Mouse (Mus musculus): ENCODE measurements around the gene Mvb12b. TPM values are rescaled to one million over a fixed set of nuclear protein-coding genes. Genes with fewer than 3 reads are reported as not detected.

Gene Mvb12b
- polyA plus RNA-seq, 1 experiment = 49.9 TPM

DNA sequence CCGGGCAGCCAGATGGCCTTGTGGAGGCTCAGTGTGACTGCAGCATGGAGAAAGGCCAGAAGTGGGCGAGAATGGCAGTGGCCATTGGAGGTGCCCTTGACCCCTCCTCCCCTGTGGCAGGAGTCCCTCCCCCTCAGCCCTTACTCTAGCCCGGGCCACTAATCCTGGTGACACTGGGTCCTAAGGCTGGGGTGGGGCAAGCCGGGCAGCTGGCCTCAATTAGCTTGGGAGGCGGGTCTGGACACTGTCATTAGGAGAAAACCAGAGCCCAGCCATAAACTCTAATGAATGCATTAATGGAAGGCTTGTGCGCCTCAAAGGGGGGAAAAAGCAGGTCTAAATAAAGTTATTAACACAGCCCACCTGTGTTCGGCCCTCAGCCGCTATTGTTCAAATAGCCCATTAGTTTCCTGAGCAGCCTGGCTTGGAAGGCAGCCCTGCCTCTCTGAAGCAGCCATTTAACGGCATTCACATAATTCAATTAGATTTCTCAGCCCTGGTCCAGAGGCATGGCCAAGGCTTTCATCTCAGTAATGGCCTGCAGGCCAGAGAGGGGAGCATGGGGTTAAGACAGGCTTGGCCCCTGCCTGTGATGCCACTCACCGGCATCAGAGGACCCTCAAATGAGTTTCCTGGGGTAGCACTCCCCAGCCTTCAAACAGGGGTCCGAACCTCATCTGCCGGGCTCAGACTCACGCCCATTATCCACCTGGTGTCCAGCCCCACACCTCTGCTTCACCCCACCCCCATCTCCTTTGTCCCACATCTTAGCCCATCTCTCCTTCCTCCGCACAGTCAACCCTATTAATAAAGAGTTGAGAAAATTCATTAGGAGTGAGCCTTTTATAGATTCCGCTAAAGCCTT, 186.9 kb downstream of the Mvb12b start:
- TF ChIP-seq CTCF (IDR thresholded peaks at IDR 0.05; ENCODE audit: insufficient read depth, low read length) (no peak), POLR2A (IDR thresholded peaks at IDR 0.05; ENCODE audit: borderline replicate concordance, extremely low read depth, low read depth, low read length) (no peak)
- Histone ChIP-seq H3K4me1 (ENCODE audit: control insufficient read depth, insufficient read depth, low read length) (no peaks in the 10 kb centered on the region), H3K4me3 (replicated peaks; ENCODE audit: extremely low read depth, low read depth, low read length) (no peak overlapping the region)
- WGBS = 67% methylated on average over 15 of the region's 15 CpGs
- no peak for DNase-seq

DNA sequence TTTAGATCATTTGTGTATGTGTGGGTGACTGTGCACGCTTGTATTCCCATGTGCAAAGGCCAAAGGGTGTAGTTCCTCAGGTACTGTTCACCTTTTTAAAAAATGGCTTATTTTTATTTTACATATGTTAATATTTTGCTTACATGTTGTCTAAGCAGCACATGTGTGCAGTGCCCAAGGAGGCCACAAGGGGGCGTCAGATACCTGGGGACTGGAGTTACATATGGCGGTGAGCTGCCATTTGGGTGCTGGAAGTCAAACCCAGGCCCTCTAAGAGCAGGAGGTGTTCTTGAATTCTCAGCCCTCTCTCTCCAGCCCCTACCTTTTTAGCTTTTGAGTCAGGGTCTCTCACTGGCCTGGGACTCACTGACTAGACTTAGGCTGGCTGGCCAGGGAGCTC, 188.8 kb downstream of the Mvb12b start:
- TF ChIP-seq CTCF (IDR thresholded peaks at IDR 0.05; ENCODE audit: insufficient read depth, low read length) (no peak), POLR2A (IDR thresholded peaks at IDR 0.05; ENCODE audit: borderline replicate concordance, extremely low read depth, low read depth, low read length) (no peak)
- no peak for DNase-seq
- no peak overlapping the region for H3K4me3 ChIP-seq (replicated peaks; ENCODE audit: extremely low read depth, low read depth, low read length)
- 64% methylated on average over 3 of the region's 3 CpGs for WGBS
- no peaks in the 10 kb centered on the region for H3K4me1 ChIP-seq (ENCODE audit: control insufficient read depth, insufficient read depth, low read length)

DNA sequence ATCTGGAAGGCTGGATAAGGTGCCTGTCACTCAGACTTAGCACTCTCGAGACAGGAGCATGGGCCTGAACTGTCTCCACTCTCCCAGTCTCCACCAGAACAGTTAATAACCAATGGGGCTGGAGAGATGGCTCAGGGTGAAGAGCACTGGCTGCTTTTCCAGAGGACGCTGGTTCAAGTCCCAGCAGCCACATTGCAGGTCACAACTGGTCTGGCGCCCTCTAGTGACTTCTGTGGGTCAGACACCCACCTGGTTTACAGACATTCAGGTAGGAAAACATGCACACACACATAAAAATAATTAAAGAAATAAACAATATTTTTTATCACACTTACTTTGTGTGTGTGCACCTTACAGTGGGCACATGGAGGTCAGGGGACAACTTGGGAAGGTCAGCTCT, 191.3 kb downstream of the Mvb12b start:
- no peak for DNase-seq
- Histone ChIP-seq H3K4me1 (ENCODE audit: control insufficient read depth, insufficient read depth, low read length) (no peaks in the 10 kb centered on the region), H3K4me3 (replicated peaks; ENCODE audit: extremely low read depth, low read depth, low read length) (no peak overlapping the region)
- WGBS = 64% methylated on average over 3 of the region's 3 CpGs
- TF ChIP-seq POLR2A (IDR thresholded peaks at IDR 0.05; ENCODE audit: borderline replicate concordance, extremely low read depth, low read depth, low read length) (no peak), CTCF (IDR thresholded peaks at IDR 0.05; ENCODE audit: insufficient read depth, low read length) (no peak)

DNA sequence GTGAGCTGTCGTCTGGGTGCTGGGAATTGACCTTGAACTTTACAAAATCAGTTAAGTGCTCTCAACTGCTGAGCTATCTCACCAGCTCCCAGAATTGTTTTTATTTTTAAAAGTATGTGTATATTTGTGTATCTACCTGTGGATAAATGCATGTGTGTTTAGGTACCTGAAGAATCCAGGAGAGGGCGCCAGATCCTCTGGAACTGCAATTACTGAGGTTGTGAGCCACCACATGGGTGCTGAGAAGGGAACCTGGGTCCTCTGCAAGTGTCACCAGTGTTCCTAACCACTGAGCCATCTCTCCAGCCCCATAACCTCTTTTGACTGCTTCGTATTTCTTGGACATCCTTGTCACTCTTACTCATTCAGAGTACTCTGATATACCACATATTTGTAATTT, 193.8 kb downstream of the Mvb12b start:
- no peak for DNase-seq
- H3K4me3 ChIP-seq (replicated peaks; ENCODE audit: extremely low read depth, low read depth, low read length) = no peak overlapping the region
- 66% methylated on average over 3 of the region's 3 CpGs for WGBS

DNA sequence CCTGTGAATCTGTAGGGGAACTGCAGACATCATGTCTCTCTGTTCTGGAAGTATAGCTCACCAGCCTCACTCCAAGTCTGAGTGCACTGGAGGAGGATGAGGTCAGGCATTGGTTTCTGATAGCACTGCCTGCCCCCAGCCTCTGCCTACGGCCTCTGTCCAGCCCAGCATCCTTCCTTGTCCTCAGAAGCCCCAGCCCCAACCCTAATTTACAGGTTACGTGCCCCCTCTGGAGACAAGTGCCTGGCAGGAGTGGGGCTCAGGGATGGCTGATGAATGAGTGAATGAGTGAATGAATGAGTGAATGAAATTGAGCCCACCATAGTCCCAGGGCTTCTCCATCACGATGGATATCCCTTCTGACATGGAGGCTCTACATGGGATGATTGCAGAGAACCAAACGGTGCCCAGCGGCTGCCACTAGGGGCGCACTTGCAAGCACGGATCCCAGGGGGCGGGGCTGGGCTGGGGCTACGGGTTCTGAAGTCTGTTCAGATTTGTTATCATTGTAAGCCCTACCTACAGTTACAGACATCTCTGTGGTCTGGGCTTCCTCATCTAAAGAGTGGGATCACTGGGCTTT, 197.8 kb downstream of the Mvb12b start:
- TF ChIP-seq CTCF (IDR thresholded peaks at IDR 0.05; ENCODE audit: insufficient read depth, low read length) = peak; percentile 39; the same call in 1 of the 2 replicates
- no peak for TF ChIP-seq POLR2A (IDR thresholded peaks at IDR 0.05; ENCODE audit: borderline replicate concordance, extremely low read depth, low read depth, low read length)
- H3K4me1 ChIP-seq (ENCODE audit: control insufficient read depth, insufficient read depth, low read length) = no peaks in the 10 kb centered on the region
- WGBS = 26% methylated on average over 9 of the region's 9 CpGs
- DNase-seq = no peak
- H3K4me3 ChIP-seq (replicated peaks; ENCODE audit: extremely low read depth, low read depth, low read length) = no peak overlapping the region

More for the DNA sequence above, 193.8 kb downstream of the Mvb12b start:
- no peak for TF ChIP-seq CTCF (IDR thresholded peaks at IDR 0.05; ENCODE audit: insufficient read depth, low read length)
- no peak for TF ChIP-seq POLR2A (IDR thresholded peaks at IDR 0.05; ENCODE audit: borderline replicate concordance, extremely low read depth, low read depth, low read length)
- H3K4me1 ChIP-seq (ENCODE audit: control insufficient read depth, insufficient read depth, low read length) = no peaks in the 10 kb centered on the region

DNA sequence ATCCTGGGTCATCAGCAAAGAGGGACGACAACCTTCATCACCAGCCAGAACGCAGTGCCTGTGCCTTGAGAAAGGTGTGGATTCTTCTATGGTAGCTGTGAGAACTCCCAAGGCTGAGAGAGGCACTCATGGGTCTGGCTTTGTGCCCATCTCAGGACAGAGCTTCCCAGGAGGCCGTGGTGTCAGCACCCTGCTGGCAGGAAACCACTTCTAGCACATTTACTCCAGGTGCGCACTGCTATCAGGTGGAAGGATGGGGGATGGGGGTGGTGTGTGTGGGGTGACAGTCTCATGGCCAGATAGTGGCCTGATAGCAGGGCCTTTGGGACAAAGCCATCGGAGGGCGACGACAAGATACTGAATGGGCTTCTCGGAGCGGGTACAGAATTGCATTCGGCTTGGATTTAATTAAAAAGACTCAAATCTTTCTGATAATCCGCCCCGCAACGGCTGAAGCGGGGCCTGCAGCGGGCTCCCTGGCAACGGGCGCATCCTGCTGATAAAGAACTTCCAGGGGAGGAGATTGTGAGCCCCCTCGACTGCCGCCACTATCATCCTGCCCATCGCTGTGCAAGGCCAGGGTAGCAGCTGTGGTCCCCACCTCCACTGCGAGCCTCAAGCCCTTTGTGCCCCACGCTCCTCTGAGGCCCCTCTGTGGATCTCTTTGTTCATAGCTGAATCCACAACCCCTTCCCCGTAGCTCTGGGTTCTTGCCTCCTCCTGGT, 198.4 kb downstream of the Mvb12b start:
- WGBS = 42% methylated on average over 23 of the region's 23 CpGs
- no peak overlapping the region for H3K4me3 ChIP-seq (replicated peaks; ENCODE audit: extremely low read depth, low read depth, low read length)
- no peak for DNase-seq
- TF ChIP-seq POLR2A (IDR thresholded peaks at IDR 0.05; ENCODE audit: borderline replicate concordance, extremely low read depth, low read depth, low read length) (no peak), CTCF (IDR thresholded peaks at IDR 0.05; ENCODE audit: insufficient read depth, low read length) (no peak)
- H3K4me1 ChIP-seq (ENCODE audit: control insufficient read depth, insufficient read depth, low read length) = no peaks in the 10 kb centered on the region

DNA sequence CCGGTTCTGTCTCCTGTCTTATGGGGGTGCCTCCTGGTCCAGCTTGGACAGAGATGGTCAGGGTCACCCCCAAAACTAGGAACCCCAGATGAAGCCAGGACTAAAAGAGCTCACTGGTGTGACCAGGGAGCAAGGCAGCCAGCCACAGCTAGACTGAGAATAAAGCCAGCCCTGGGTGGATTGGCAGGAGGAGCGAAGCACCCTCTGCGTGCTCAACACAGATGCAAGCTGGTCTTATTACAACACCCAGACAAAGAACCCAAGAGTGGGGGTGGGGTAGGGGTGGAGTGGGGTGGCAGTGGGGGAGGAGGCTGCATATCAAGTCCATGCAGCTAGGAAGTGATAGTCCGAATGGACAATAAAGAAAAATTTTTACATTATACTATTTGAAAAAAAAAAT, 204.2 kb downstream of the Mvb12b start:
- 71% methylated on average over 4 of the region's 4 CpGs for WGBS
- DNase-seq = no peak
- no peaks in the 10 kb centered on the region for H3K4me1 ChIP-seq (ENCODE audit: control insufficient read depth, insufficient read depth, low read length)
- no peak overlapping the region for H3K4me3 ChIP-seq (replicated peaks; ENCODE audit: extremely low read depth, low read depth, low read length)
- TF ChIP-seq POLR2A (IDR thresholded peaks at IDR 0.05; ENCODE audit: borderline replicate concordance, extremely low read depth, low read depth, low read length) (no peak), CTCF (IDR thresholded peaks at IDR 0.05; ENCODE audit: insufficient read depth, low read length) (no peak)

DNA sequence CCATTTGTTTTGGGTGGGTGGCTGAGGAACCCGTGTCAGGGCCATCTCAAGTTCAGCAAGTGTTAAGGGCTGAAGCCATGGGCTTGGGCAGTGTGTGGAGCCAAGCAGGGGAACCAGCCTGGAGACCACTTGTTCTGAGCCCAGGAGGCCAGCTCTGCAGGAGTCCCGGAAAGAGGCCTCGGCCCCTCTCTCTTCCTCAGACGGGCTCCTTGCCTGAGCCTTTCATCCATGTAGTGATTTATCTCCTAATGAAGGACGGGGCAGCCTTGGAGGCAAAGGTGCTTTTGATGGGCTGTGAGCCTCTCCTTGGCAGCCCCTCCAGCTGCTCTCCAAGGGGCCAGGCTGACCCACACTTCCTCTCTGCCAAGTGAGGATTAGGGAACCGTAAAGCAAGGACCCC, 204.7 kb downstream of the Mvb12b start:
- no peak for TF ChIP-seq CTCF (IDR thresholded peaks at IDR 0.05; ENCODE audit: insufficient read depth, low read length)
- TF ChIP-seq POLR2A (IDR thresholded peaks at IDR 0.05; ENCODE audit: borderline replicate concordance, extremely low read depth, low read depth, low read length) = no peak

DNA sequence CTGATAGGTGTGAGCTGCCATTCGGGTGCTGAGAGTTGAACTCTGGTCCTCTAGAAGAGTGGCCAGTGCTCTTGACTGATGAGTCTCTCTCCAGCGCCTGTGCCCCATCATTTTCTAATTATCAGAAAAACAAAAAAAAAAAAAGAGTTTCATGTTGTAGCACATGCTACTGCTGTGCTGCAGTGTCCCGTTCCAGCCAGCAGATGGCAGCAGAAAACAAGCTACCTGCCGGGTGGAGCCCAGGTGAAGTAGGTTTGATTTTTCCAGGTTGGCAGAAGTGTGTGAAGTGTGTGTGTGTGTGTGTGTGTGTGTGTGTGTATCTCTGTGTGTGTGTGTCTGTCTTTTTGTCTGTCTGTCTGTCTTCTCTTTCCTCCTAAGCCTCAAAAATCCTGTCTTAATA, 205.5 kb downstream of the Mvb12b start:
- DNase-seq = peak; percentile 59
- no peak overlapping the region for H3K4me3 ChIP-seq (replicated peaks; ENCODE audit: extremely low read depth, low read depth, low read length)
- no peaks in the 10 kb centered on the region for H3K4me1 ChIP-seq (ENCODE audit: control insufficient read depth, insufficient read depth, low read length)
- WGBS = 10% methylated on average over 4 of the region's 4 CpGs
- TF ChIP-seq CTCF (IDR thresholded peaks at IDR 0.05; ENCODE audit: insufficient read depth, low read length) (peak; percentile 89), POLR2A (IDR thresholded peaks at IDR 0.05; ENCODE audit: borderline replicate concordance, extremely low read depth, low read depth, low read length) (no peak)

More for the DNA sequence above, 204.7 kb downstream of the Mvb12b start:
- H3K4me1 ChIP-seq (ENCODE audit: control insufficient read depth, insufficient read depth, low read length) = no peaks in the 10 kb centered on the region
- H3K4me3 ChIP-seq (replicated peaks; ENCODE audit: extremely low read depth, low read depth, low read length) = no peak overlapping the region
- no peak for DNase-seq
- WGBS = 33% methylated on average over 6 of the region's 6 CpGs

Other genes starting within 250 kb of the Mvb12b start
- 0.16 and 0.31 TPM in 2 replicates for gene Lmx1b, start 247.4 kb downstream of the Mvb12b start, polyA plus RNA-seq (2012; rRNA removed)